Mouse (Mus musculus) limb, embryonic 10.5 days (tissue): Measurements from ENCODE around the gene Clcn1. TPM values are rescaled to one million over a fixed set of nuclear protein-coding genes. Genes with fewer than 3 reads are reported as not detected.

Experiments used
- DNase-seq: peaks from one replicate; pipeline ENCODE4 v3.0.0-alpha.2; 2017; ENCODE audit warnings: low spot score
- H3K27ac ChIP-seq: fragments of 300-500 bp; sonication (generic); 2 replicates; pipeline ENCODE4 v1.5.1; 2016; ENCODE audit warnings: mild to moderate bottlenecking
- H3K27me3 ChIP-seq: fragments of 300-500 bp; sonication (generic); 2 replicates; pipeline ENCODE4 v1.6.1; 2016; ENCODE audit warnings: low read depth, mild to moderate bottlenecking; ENCODE audit not compliant: poor library complexity, severe bottlenecking
- H3K36me3 ChIP-seq: fragments of 300-500 bp; sonication (generic); 2 replicates; pipeline ENCODE4 v1.6.1; 2016; ENCODE audit warnings: mild to moderate bottlenecking, moderate library complexity
- H3K4me1 ChIP-seq: fragments of 300-500 bp; sonication (generic); 2 replicates; pipeline ENCODE4 v1.6.1; 2016
- H3K4me3 ChIP-seq: fragments of 300-500 bp; sonication (generic); 2 replicates; pipeline ENCODE4 v1.5.1; 2016; ENCODE audit warnings: mild to moderate bottlenecking, moderate library complexity
- H3K9me3 ChIP-seq: fragments of 300-500 bp; sonication (generic); replicated peaks from 2 replicates; pipeline ENCODE4 v1.6.1; 2016; ENCODE audit warnings: mild to moderate bottlenecking
- WGBS: fragments of 180-500 bp; shearing (Covaris S2); methylation state at CpG from one replicate; pipeline ENCODE4 v1.1.7; 2016; 5-methylcytosine and 5-hydroxymethylcytosine counted together
- polyA plus RNA-seq: library from polyadenylated mRNA; unstranded; fragments of >200 nt; fragmentation: Nextera tagmentation; extraction: Ambion mirVana; gene quantifications from 2 replicates; pipeline ENCODE4 v1.2.1, GENCODE M21; 2016

Gene Clcn1
- polyA plus RNA-seq, 1 experiment from 2014 or later, result 0.64 TPM

GRCm38 (mm10) chr6:42365215-42365614 is 78.7 kb downstream of the Clcn1 start:
- Histone ChIP-seq H3K27ac (no peak overlapping the region), H3K4me3 (no peak overlapping the region), H3K4me1 (peaks cover 16% of the 10 kb centered on the region), H3K27me3 (no peaks in the 10 kb centered on the region), H3K9me3 (no peaks in the 10 kb centered on the region), H3K36me3 (peaks cover 21% of the 10 kb centered on the region)
- DNase-seq, result no peak
- WGBS, result 93% methylated on average over 6 of the region's 6 CpGs

Other genes starting within 250 kb of the Clcn1 start
- gene Sva, start 248.3 kb upstream of the Clcn1 start, polyA plus RNA-seq, result not detected in 2 replicates
- gene Tas2r139, start 145.7 kb upstream of the Clcn1 start, polyA plus RNA-seq, result not detected in 2 replicates
- not detected in 2 replicates for gene Tas2r144, start 71.4 kb upstream of the Clcn1 start, polyA plus RNA-seq
- gene Gstk1, start 40.8 kb upstream of the Clcn1 start, polyA plus RNA-seq, result 12.3 and 19.5 TPM in 2 replicates
- 0.25 and 1.2 TPM in 2 replicates for gene Tmem139, start 24.7 kb upstream of the Clcn1 start, polyA plus RNA-seq
- 77.0 and 91.8 TPM in 2 replicates for gene Casp2, start 21.7 kb upstream of the Clcn1 start, polyA plus RNA-seq
- gene Fam131b, start 38.0 kb downstream of the Clcn1 start, polyA plus RNA-seq, result 0.44 and 0.65 TPM in 2 replicates
- 115 and 126 TPM in 2 replicates for gene Zyx, start 62.9 kb downstream of the Clcn1 start, polyA plus RNA-seq
- 7.2 and 7.7 TPM in 2 replicates for gene Epha1, start 86.6 kb downstream of the Clcn1 start, polyA plus RNA-seq
- gene Tas2r143, start 113.6 kb downstream of the Clcn1 start, polyA plus RNA-seq, result not detected in 2 replicates
- gene Tas2r135, start 118.7 kb downstream of the Clcn1 start, polyA plus RNA-seq, result not detected in 2 replicates
- gene Tas2r126, start 147.8 kb downstream of the Clcn1 start, polyA plus RNA-seq, result not detected in 2 replicates
- not detected in 2 replicates for gene Olfr458, start 178.5 kb downstream of the Clcn1 start, polyA plus RNA-seq
- 0.04 TPM in 1 of 2 replicates, not detected in the other for gene Olfr457, start 189.7 kb downstream of the Clcn1 start, polyA plus RNA-seq
- gene Olfr456, start 200.5 kb downstream of the Clcn1 start, polyA plus RNA-seq, result 0.18 TPM in 1 of 2 replicates, not detected in the other